Mouse (Mus musculus) lung, postnatal 0 days (tissue): ENCODE results near the gene Kctd19. TPM values are rescaled to one million over a fixed set of nuclear protein-coding genes. Genes with fewer than 3 reads are reported as not detected.
A peak's percentile ranks its signal among the peaks of the same experiment; 100 is the strongest.

Experiments
- ATAC-seq: fragments of 200-750 bp; cut with Nextera tagmentation; 2 replicates; pipeline ENCODE4 v1.8.0; 2017; ENCODE audit warnings: moderate library complexity
- DNase-seq: peaks from one replicate; pipeline ENCODE4 v3.0.0-alpha.2; 2016; ENCODE audit warnings: low spot score
- H3K27ac ChIP-seq: fragments of 300-500 bp; sonication (generic); 2 replicates; pipeline ENCODE4 v1.5.1; 2014; ENCODE audit warnings: antibody characterized with exemption, mild to moderate bottlenecking, low read length, mixed read lengths
- H3K27me3 ChIP-seq: fragments of 300-500 bp; sonication (generic); replicated peaks from 2 replicates; pipeline ENCODE4 v1.6.1; 2014; ENCODE audit warnings: low read length, mixed read lengths; ENCODE audit not compliant: insufficient read depth
- H3K36me3 ChIP-seq: fragments of 300-500 bp; sonication (generic); 2 replicates; pipeline ENCODE4 v1.6.1; 2014; ENCODE audit warnings: low read length, mixed read lengths; ENCODE audit not compliant: insufficient read depth
- H3K4me1 ChIP-seq: fragments of 300-500 bp; sonication (generic); 2 replicates; pipeline ENCODE4 v1.6.1; 2014; ENCODE audit warnings: antibody characterized with exemption, low read depth, low read length, mixed read lengths; ENCODE audit not compliant: insufficient read depth
- H3K4me2 ChIP-seq: fragments of 300-500 bp; sonication (generic); replicated peaks from 2 replicates; pipeline ENCODE4 v1.6.1; 2014; ENCODE audit warnings: low read depth, mild to moderate bottlenecking, low read length, moderate library complexity, mixed read lengths
- H3K4me3 ChIP-seq: fragments of 300-500 bp; sonication (generic); 2 replicates; pipeline ENCODE4 v1.5.1; 2014; ENCODE audit warnings: low read depth, low read length
- H3K9ac ChIP-seq: fragments of 300-500 bp; sonication (generic); replicated peaks from 2 replicates; pipeline ENCODE4 v1.6.1; 2014; ENCODE audit warnings: low read depth, mild to moderate bottlenecking
- H3K9me3 ChIP-seq: fragments of 300-500 bp; sonication (generic); 2 replicates; pipeline ENCODE4 v1.6.1; 2016; ENCODE audit warnings: low read length, mixed read lengths
- CTCF ChIP-seq: IDR thresholded peaks from 2 replicates; pipeline ENCODE4 v1.5.1; 2016; ENCODE audit warnings: antibody characterized with exemption, mild to moderate bottlenecking
- EP300 ChIP-seq: IDR thresholded peaks from 2 replicates; pipeline ENCODE4 v1.6.1; 2016; ENCODE audit warnings: antibody characterized with exemption, mild to moderate bottlenecking, control low read depth
- whole genome bisulfite sequencing: fragments of 180-500 bp; shearing (Covaris S2); extraction: QIAGEN DNeasy Blood & Tissue Kit; methylation state at CpG from one replicate; pipeline ENCODE4 v1.1.7; 2014; 5-methylcytosine and 5-hydroxymethylcytosine counted together
- polyA plus RNA-seq: library from polyadenylated mRNA; unstranded; fragments of >200 nt; fragmentation: Nextera tagmentation; extraction: Ambion mirVana; gene quantifications from 2 replicates; pipeline ENCODE4 v1.2.1, GENCODE M21; 2015

Kctd19 gene
- polyA plus RNA-seq, 1 experiment from 2014 or later = 0.38 TPM

DNA sequence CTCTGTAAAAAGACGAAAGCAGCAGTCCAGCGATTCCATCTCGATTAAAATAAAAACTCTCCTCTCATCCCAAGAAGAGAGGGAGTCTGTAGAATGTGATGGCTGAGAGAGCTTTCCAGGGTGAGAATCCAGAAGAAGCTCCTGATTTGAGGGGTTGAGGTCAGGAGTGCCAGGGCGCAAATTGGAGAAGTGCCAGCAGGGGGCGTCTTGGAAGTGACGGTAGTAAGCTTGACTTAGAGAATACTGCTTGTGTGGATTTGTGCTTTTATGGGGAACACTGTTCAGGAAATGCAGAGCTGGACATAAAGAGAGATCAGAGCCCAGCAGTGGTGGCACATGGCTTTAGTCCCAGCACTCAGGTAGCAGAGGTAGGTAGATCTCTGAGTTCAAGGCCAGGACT lies 28.1 kb upstream of the Kctd19 start:
- DNase-seq (peak; percentile 45), ATAC-seq (no peak; the same call in 1 of the 2 replicates)
- Histone ChIP-seq H3K9me3 (no peaks in the 10 kb centered on the region), H3K27ac (no peak overlapping the region), H3K36me3 (no peaks in the 10 kb centered on the region), H3K9ac (no peak overlapping the region), H3K4me3 (no peak overlapping the region), H3K4me2 (no peak overlapping the region), H3K27me3 (no peaks in the 10 kb centered on the region), H3K4me1 (no peaks in the 10 kb centered on the region)
- 7% methylated on average over 6 of the region's 6 CpGs for WGBS
- TF ChIP-seq CTCF (peak; percentile 64), EP300 (no peak)

DNA sequence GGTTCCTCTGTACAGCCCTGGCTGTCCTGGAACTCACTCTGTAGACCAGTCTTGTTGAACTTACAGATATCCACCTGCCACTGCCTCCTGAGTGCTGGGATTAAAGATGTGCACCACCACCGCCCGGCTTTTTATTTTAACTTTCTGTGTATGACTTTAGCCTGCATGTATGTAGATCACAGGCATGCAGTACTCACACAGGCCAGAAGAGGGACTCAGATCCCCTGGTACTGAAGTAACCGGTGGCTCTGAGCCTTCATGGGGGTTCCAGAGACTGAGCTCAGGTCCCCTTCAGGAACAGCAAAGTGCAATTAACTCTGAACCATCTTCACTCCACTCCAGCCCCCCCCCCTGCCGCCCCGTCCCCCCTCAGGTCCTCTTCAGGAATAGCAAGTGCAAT lies 25.6 kb upstream of the Kctd19 start:
- H3K4me3 ChIP-seq = no peak overlapping the region
- H3K36me3 ChIP-seq = no peaks in the 10 kb centered on the region
- no peak overlapping the region for H3K27ac ChIP-seq
- peak; percentile 38 for DNase-seq
- no peaks in the 10 kb centered on the region for H3K9me3 ChIP-seq
- peak; percentile 67 for TF ChIP-seq CTCF
- TF ChIP-seq EP300 = no peak
- 44% methylated on average over 5 of the region's 5 CpGs for WGBS
- no peak overlapping the region for H3K9ac ChIP-seq
- ATAC-seq = no peak
- H3K4me2 ChIP-seq = no peak overlapping the region
- no peaks in the 10 kb centered on the region for H3K27me3 ChIP-seq
- H3K4me1 ChIP-seq = no peaks in the 10 kb centered on the region

DNA sequence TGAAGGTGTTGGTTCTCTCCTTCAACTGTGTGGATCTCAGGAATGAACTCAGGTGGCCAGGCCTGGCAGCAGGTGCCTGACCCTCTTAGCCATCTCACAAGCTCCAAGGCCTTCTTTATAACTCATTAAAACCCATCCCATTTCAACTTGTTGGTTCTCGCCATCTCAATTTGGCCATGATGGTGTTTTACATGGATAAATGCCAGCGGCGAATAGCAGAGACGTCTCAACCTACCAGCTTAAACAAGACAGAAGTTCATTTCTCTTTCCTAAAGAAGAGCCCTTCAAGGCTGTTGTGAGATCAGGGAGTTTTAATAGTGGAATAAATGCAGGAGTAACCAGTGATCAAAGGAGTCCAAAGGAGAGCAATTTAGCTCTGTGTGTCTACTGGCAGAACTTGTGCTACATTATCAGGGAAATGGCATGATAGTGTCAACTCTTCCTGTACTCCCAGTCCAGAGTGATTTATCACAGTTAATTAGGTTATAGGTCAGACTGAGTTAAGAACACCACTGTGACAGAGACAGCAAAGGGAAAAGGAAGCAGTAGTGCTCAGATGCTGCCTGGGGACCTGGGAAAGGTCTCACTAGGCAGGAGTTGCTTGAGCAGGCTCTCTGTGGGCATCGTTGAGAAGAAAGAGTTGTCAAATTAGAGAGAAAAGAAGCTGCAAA lies 23.9 kb upstream of the Kctd19 start:
- Histone ChIP-seq H3K9ac (no peak overlapping the region), H3K27me3 (no peaks in the 10 kb centered on the region), H3K9me3 (no peaks in the 10 kb centered on the region), H3K4me2 (no peak overlapping the region), H3K4me3 (no peak overlapping the region), H3K36me3 (no peaks in the 10 kb centered on the region), H3K27ac (no peak overlapping the region), H3K4me1 (no peaks in the 10 kb centered on the region)
- ATAC-seq = no peak
- no peak for DNase-seq
- 77% methylated on average over 5 of the region's 5 CpGs for WGBS
- TF ChIP-seq CTCF (no peak), EP300 (no peak)

DNA sequence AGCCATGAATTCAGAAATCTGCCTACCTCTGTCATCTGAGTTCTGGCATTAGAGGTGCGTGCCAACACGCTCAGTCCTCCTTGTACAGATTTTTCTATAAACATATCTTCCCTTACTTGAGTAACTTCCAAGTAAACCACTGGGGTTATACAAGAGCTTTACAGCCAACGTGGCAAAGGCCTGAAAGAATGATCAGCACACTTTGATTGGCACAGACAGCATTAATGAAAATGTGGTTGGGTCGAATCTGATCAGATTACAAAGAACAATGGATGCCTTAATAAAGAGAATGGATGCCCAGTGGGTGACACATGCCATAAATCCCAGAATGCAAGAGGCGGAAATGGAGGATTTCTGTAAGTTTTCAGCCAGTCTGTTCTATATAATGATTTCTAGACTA lies 22.9 kb upstream of the Kctd19 start:
- no peaks in the 10 kb centered on the region for H3K4me1 ChIP-seq
- ATAC-seq (no peak), DNase-seq (no peak)
- no peak overlapping the region for H3K4me2 ChIP-seq
- H3K4me3 ChIP-seq = no peak overlapping the region
- H3K27ac ChIP-seq = no peak overlapping the region
- no peaks in the 10 kb centered on the region for H3K27me3 ChIP-seq
- TF ChIP-seq EP300 (no peak), CTCF (no peak)
- no peaks in the 10 kb centered on the region for H3K9me3 ChIP-seq
- WGBS = 70% methylated on average over 5 of the region's 5 CpGs
- H3K9ac ChIP-seq = no peak overlapping the region
- no peaks in the 10 kb centered on the region for H3K36me3 ChIP-seq

DNA sequence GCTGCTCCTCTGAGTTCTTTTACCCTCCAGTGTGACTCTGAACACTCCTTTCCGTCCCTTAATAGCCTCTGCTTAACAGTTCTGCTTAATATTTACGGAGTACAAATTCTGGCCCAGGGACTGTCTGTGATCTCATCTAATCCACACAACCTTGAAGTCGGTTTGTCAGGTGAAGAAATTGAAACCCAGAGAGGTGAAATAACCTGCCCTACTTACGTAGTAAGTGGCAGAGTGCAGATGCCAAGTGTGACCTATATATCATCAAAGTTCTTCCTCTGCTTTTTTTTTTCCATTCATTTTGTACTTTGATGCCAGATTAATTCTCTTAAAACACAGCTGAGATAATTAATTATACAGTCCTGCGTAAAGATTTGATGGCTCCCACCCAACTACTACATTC lies 20.8 kb upstream of the Kctd19 start:
- TF ChIP-seq CTCF = no peak
- Histone ChIP-seq H3K9me3 (no peaks in the 10 kb centered on the region), H3K4me2 (no peak overlapping the region), H3K27ac (no peak overlapping the region), H3K27me3 (no peaks in the 10 kb centered on the region), H3K36me3 (no peaks in the 10 kb centered on the region), H3K9ac (no peak overlapping the region), H3K4me3 (no peak overlapping the region), H3K4me1 (no peaks in the 10 kb centered on the region)
- 59% methylated on average over 5 of the region's 5 CpGs for WGBS
- ATAC-seq (no peak), DNase-seq (no peak)

DNA sequence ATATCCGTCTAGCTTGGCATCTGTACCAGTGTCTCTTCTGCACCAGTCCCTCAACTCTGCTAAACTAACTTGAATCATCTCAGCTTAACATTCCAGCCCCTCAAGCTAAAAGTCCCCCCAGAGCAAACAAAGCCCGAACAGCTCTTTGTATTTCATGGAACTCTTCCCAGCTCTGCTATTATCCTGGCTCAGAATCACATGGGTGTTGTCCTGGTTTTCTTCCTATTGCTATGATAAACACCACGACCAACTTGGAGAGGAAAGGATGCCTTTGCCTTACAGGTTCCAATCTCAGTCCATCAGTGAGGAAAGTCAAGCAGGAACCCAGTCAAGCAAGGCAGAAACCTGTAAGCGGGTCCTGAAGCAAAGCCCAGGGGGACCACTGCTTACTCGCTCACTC lies 20.2 kb upstream of the Kctd19 start:
- Histone ChIP-seq H3K4me2 (no peak overlapping the region), H3K9ac (no peak overlapping the region), H3K36me3 (no peaks in the 10 kb centered on the region), H3K4me1 (no peaks in the 10 kb centered on the region), H3K4me3 (no peak overlapping the region), H3K27me3 (no peaks in the 10 kb centered on the region), H3K27ac (peak overlapping the region; percentile 3; the same call in 1 of the 2 replicates), H3K9me3 (no peaks in the 10 kb centered on the region)
- DNase-seq (peak; percentile 39), ATAC-seq (peak; percentile 38)
- TF ChIP-seq CTCF (no peak), EP300 (0 out of 2 replicates have a peak, but pooled peaks have one; percentile 20)
- 36% methylated on average over 5 of the region's 5 CpGs for WGBS
